Mouse (Mus musculus) myocyte (in vitro differentiated cells): ENCODE data around the gene Rtn2. TPM values are rescaled to one million over a fixed set of nuclear protein-coding genes. Genes with fewer than 3 reads are reported as not detected.

Source experiments
- H3K27me3 ChIP-seq: one replicate; pipeline ENCODE4 v1.6.1; 2011; ENCODE audit not compliant: control insufficient read depth, insufficient read depth, insufficient read length
- H3K36me3 ChIP-seq: one replicate; pipeline ENCODE4 v1.6.1; 2011; ENCODE audit not compliant: control insufficient read depth, insufficient read depth
- H3K4me2 ChIP-seq: one replicate; pipeline ENCODE4 v1.6.1; 2011; ENCODE audit warnings: low read depth, control low read depth
- H3K4me3 ChIP-seq: one replicate; pipeline ENCODE4 v1.5.1; 2011; ENCODE audit warnings: mild to moderate bottlenecking, control low read depth, moderate library complexity
- H3K79me2 ChIP-seq: one replicate; pipeline ENCODE4 v1.6.1; 2011; ENCODE audit not compliant: control insufficient read depth, insufficient read depth
- H3ac ChIP-seq: one replicate; pipeline ENCODE4 v1.6.1; 2011; ENCODE audit not compliant: control insufficient read depth, insufficient read length
- CEBPB ChIP-seq: IDR thresholded peaks from 2 replicates; pipeline ENCODE4 v1.6.1; 2011; ENCODE audit warnings: mild to moderate bottlenecking, moderate library complexity; ENCODE audit not compliant: poor library complexity, insufficient read depth, severe bottlenecking
- E2F4 ChIP-seq: IDR thresholded peaks from one replicate; pipeline ENCODE4 v1.6.1; 2011; ENCODE audit warnings: mild to moderate bottlenecking, control low read depth, moderate library complexity; ENCODE audit not compliant: insufficient read depth
- MAX ChIP-seq: IDR thresholded peaks from one replicate; pipeline ENCODE4 v1.6.1; 2011; ENCODE audit warnings: low read depth, mild to moderate bottlenecking, control low read depth
- MYOD1 ChIP-seq, 3 experiments: IDR thresholded peaks; one replicate each; pipeline ENCODE4 v1.6.1; 2011; ENCODE audit warnings: control low read depth in 2 of 3, low read depth in 2 of 3, mild to moderate bottlenecking in 2 of 3, moderate library complexity in 1 of 3; ENCODE audit not compliant: insufficient read length in 2 of 3, control insufficient read depth in 1 of 3
- MYOG ChIP-seq, 3 experiments: IDR thresholded peaks; one replicate each; pipeline ENCODE4 v1.6.1; 2011; ENCODE audit warnings: control low read depth in 2 of 3, low read depth in 2 of 3, mild to moderate bottlenecking in 2 of 3; ENCODE audit not compliant: insufficient read length in 2 of 3, control insufficient read depth in 1 of 3, insufficient read depth in 1 of 3
- POLR2A ChIP-seq: IDR thresholded peaks from one replicate; pipeline ENCODE4 v1.6.1; 2011; ENCODE audit warnings: low read depth, mild to moderate bottlenecking, control low read depth, moderate library complexity; ENCODE audit not compliant: insufficient read length
- POLR2AphosphoS2 ChIP-seq: IDR thresholded peaks from one replicate; pipeline ENCODE4 v1.6.1; 2011; ENCODE audit warnings: low read depth, control low read depth; ENCODE audit not compliant: insufficient read length
- REST ChIP-seq: IDR thresholded peaks from one replicate; pipeline ENCODE4 v1.6.1; 2011; ENCODE audit warnings: mild to moderate bottlenecking, control low read depth, moderate library complexity; ENCODE audit not compliant: insufficient read depth, insufficient read length
- SRF ChIP-seq: IDR thresholded peaks from one replicate; pipeline ENCODE4 v1.6.1; 2011; ENCODE audit warnings: low read depth; ENCODE audit not compliant: control insufficient read depth, insufficient read length
- TCF12 ChIP-seq: IDR thresholded peaks from one replicate; pipeline ENCODE4 v1.6.1; 2011; ENCODE audit warnings: mild to moderate bottlenecking, control low read depth; ENCODE audit not compliant: poor library complexity, insufficient read depth, severe bottlenecking
- TCF3 ChIP-seq: IDR thresholded peaks from one replicate; pipeline ENCODE4 v1.6.1; 2011; ENCODE audit warnings: low read depth, control low read depth; ENCODE audit not compliant: insufficient read length
- USF1 ChIP-seq: IDR thresholded peaks from one replicate; pipeline ENCODE4 v1.6.1; 2011; ENCODE audit warnings: low read depth, mild to moderate bottlenecking, control low read depth, moderate library complexity
- polyA plus RNA-seq: library from polyadenylated mRNA; unstranded; fragments of >200 nt; fragmentation: generic; extraction: Trizol; gene quantifications from one replicate; pipeline ENCODE4 v1.2.1, GENCODE M21; 2012; ENCODE audit warnings: missing spikeins

The Rtn2 gene
- polyA plus RNA-seq, 1 experiment, result 340 TPM

DNA sequence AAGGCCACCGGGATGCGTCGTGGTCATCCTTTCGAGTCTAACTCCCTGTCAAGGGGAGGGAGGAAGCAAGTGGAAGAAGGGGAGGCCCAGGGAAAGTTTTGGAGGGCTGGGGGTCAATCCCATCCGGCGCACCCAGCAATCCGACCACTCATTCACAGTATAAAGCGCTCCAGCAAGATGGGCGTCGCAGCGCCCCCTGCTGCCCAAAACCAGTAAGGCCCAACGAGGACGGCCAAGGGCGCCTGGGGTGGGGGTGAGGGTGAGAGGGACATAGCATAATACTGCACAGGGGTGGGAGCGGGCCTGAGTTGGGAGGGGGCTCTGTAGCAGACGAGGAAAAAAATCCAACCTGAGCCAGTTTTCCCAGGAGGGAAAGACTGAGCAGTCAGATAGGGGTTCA, 21.3 kb downstream of the Rtn2 start:
- Histone ChIP-seq H3K27me3 (no peaks in the 10 kb centered on the region), H3K36me3 (no peaks in the 10 kb centered on the region), H3ac (no peak overlapping the region), H3K4me2 (no peak overlapping the region), H3K4me3 (no peak overlapping the region), H3K79me2 (no peaks in the 10 kb centered on the region)
- TF ChIP-seq TCF12 (no peak), POLR2AphosphoS2 (no peak), MYOD1 (IDR thresholded peaks at IDR 0.05; ENCODE audit: control insufficient read depth in 1 of 3, insufficient read length in 2 of 3, low read depth in 2 of 3) (no peak), SRF (no peak), MAX (no peak), TCF3 (no peak), E2F4 (no peak), USF1 (no peak), MYOG (IDR thresholded peaks at IDR 0.05; ENCODE audit: control insufficient read depth in 1 of 3, insufficient read depth in 1 of 3, insufficient read length in 2 of 3, low read depth in 2 of 3) (no peak), CEBPB (no peak), POLR2A (no peak), REST (no peak)

DNA sequence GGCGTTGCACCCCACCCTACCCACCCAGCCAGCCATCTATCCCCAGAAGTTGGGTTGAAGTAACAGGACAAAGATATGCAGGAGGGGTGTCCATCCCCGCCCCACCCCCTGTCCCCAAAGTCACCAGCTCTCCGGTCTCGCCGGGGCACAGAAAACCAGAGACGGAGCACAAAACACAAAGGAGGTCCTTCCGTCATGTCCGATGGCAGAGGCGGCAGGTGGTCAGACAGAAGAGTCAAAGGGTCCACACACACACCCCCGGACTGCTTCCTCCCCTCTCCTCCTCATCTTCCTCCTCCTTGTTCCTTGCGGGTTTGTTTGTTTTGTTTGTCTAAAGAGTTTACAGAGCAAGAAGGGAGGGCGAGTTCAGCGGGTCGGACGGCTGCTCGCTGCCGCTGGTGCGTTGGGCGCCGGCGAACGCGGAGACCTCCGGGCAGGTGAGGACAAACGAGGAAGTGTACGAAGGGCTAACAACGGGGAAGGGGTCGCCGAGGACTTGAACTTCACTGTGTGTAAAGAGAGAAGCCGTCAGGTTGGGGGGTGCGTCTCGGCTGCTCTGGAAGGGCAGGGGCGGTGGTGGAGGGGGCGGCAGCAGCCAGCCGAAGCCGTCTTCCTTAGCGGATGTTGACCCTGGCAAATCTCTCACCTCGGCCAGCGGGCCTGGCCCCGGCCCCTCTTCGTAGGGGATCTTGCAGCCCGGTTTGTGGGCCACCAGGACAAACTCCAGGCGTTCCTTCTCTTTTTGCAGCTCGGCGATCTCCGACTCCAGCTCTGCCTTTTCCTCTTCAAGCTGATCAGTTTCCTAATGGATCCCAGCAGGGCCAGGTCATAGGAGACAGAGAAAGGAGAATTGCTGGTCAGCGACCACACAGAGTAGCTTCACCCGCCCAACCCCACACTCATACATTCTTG, 22.3 kb downstream of the Rtn2 start:
- no peak overlapping the region for H3K4me2 ChIP-seq
- H3ac ChIP-seq, result no peak overlapping the region
- H3K4me3 ChIP-seq, result no peak overlapping the region
- no peaks in the 10 kb centered on the region for H3K36me3 ChIP-seq
- no peaks in the 10 kb centered on the region for H3K27me3 ChIP-seq
- H3K79me2 ChIP-seq, result no peaks in the 10 kb centered on the region
- no peak for TF ChIP-seq E2F4
- TF ChIP-seq POLR2AphosphoS2, result no peak
- no peak for TF ChIP-seq REST
- no peak for TF ChIP-seq POLR2A
- no peak for TF ChIP-seq TCF3
- TF ChIP-seq MYOG (IDR thresholded peaks at IDR 0.05; ENCODE audit: control insufficient read depth in 1 of 3, insufficient read depth in 1 of 3, insufficient read length in 2 of 3, low read depth in 2 of 3), result no peak
- TF ChIP-seq SRF, result no peak
- TF ChIP-seq USF1, result no peak
- no peak for TF ChIP-seq MYOD1 (IDR thresholded peaks at IDR 0.05; ENCODE audit: control insufficient read depth in 1 of 3, insufficient read length in 2 of 3, low read depth in 2 of 3)
- no peak for TF ChIP-seq MAX
- no peak for TF ChIP-seq TCF12
- no peak for TF ChIP-seq CEBPB

DNA sequence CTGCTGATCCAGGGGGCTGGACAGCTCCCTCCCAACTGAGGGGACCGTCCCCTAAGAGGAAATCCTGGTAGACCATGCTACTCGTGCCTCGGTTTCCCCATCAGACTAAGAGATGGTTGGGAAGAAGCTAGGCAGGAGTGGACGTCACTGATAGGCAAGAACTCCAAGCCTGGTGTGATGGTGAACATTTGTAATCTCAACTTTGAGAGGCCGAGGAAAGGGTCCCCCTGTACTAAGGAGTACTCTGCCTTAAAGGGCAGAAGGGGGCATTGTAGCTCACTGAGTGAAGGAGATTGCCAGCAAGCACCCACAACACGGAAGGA, 22.9 kb downstream of the Rtn2 start:
- TF ChIP-seq POLR2AphosphoS2, result no peak
- TF ChIP-seq REST, result no peak
- no peaks in the 10 kb centered on the region for H3K79me2 ChIP-seq
- no peaks in the 10 kb centered on the region for H3K27me3 ChIP-seq
- H3K4me3 ChIP-seq, result no peak overlapping the region
- no peak overlapping the region for H3ac ChIP-seq
- no peak overlapping the region for H3K4me2 ChIP-seq
- H3K36me3 ChIP-seq, result no peaks in the 10 kb centered on the region

DNA sequence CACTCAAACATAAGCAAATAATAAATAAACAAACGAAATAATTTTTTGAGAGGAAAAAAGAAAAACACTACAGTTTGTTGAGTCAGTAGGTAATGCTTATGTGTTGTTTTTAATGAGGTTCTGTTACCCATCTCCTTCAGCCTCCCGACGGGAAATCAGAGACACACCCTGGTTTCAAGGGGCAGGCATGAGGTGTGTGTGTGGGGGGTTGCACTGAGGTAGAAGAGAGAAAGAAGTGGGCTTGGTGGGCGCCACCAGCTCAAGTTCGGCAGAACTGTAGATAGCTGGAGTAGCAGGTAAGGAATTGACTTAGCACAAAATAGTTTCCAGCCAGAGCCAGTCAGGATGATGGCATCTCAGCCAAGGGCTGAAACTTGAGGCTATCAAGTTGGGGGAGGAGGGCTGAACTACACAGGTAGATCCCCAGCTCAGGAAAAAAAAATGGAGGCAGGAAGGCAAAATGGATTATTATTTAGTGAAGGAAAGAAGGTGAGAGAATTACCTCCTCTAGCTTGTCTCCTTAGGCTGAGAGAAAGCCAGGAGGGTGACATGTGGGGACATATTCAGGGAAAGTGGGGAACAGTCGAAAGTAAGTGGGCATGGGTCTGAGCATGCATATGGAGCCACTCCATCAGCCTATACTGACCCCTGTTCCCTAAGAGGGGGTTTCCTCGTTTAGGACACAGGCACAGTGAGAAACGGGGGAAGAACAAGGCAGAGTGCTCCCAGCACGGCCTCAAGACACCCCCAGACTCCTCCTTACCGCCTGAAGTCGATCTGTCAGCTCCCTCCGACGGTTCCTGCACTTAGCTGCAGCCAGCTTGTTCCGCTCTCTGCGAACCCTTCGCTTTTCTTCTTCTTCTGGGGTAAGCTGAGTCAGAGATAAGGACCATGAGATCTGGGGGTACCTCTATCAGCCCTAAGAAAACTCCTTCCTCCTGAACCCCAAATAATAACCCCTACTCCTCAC, 23.7 kb downstream of the Rtn2 start:
- H3K27me3 ChIP-seq, result no peaks in the 10 kb centered on the region
- H3K79me2 ChIP-seq, result no peaks in the 10 kb centered on the region
- H3K4me2 ChIP-seq, result no peak overlapping the region
- no peak overlapping the region for H3K4me3 ChIP-seq
- H3K36me3 ChIP-seq, result no peaks in the 10 kb centered on the region
- no peak for TF ChIP-seq POLR2A
- TF ChIP-seq USF1, result no peak
- TF ChIP-seq MAX, result no peak
- no peak for TF ChIP-seq TCF3
- TF ChIP-seq SRF, result no peak
- TF ChIP-seq MYOG (IDR thresholded peaks at IDR 0.05; ENCODE audit: control insufficient read depth in 1 of 3, insufficient read depth in 1 of 3, insufficient read length in 2 of 3, low read depth in 2 of 3), result no peak
- TF ChIP-seq POLR2AphosphoS2, result no peak
- no peak for TF ChIP-seq TCF12
- TF ChIP-seq E2F4, result no peak
- no peak for TF ChIP-seq MYOD1 (IDR thresholded peaks at IDR 0.05; ENCODE audit: control insufficient read depth in 1 of 3, insufficient read length in 2 of 3, low read depth in 2 of 3)
- TF ChIP-seq REST, result no peak
- no peak for TF ChIP-seq CEBPB
- H3ac ChIP-seq, result no peak overlapping the region
